Mouse (Mus musculus): ENCODE results near the gene Mroh2a.
A peak's percentile ranks its signal among the peaks of the same experiment; 100 is the strongest.

The Mroh2a gene

DNA sequence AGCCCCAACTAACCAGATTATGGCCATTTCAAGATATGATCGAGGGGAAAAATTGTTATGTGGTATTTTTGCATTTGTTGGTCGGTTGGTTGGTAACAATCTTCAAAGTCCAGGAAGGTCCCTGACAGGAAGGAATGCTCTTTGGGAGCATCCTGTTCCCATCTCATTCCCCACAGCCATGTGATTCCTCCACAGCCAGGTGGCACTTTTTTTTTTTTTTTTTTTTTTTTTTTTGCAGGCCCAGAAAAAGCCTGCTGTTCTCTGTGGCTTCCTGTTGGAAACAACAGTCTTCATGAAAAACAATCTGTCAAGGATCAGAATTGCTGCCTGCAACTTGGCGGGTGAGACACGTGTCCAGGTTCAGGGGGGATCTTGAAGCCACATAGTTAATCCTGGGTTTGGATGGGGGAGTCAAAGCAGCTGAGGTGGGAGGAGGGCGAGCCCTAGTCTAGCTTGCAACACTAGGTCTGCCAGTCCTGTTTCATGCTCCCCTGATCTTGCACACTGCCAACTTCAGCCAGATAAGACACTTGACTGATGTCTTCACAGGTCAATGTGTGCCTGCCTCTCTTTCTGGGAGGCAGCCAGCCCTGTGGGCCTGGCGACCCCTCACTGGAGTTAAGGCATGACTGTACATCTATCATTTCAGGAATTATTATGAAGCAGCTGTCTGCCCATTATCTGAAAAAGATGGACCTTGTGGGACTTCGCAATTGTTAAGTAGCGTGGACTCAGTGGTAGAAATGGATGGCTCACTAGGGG lies 32.3 kb downstream of the Mroh2a start:
- DNase-seq (ENCODE audit: low read depth) = peak; percentile 34

DNA sequence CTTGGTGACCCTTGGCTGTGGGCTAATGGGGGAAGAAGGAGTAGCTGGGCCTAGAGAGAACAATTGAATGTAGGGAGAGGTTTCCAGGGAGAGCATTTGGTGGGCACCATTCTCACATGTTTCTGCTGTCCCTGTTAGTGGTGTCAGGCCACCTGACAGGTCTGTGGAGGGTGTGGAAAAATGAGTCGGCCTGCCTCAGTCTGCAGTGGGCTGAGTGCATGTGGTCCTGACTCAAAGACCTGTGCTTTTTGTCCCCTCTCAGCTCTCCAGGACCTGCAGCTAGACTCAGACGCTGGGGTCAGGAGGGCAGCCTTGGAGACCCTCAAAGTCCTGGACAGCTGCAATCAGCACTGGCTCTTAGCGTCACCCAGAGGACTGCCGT lies 32.8 kb downstream of the Mroh2a start:
- DNase-seq (ENCODE audit: low read depth) = no peak

DNA sequence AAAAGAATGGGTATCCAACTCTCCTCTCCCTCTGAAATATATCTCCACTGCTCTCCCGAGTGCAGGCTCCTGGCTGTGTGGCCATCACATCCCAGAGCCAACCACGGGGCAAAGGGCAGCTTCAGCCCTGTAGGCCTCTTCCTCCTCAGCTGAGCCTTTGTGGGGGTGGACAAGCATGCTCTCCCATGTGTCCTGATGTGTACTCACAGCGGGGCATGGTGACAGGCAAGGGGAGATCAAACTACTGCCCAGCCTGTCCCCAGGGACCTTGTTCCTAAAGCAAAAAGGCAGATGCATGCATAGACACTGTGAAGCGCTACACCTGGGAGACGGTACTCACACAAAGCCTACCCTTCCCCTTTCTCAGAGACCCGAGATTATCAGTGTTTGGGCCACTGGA lies 33.3 kb downstream of the Mroh2a start:
- DNase-seq (ENCODE audit: low read depth) = peak; percentile 26

GRCm38 (mm10) chr1:88260604-88261377 lies 34.0 kb downstream of the Mroh2a start:
- peak; percentile 32 for DNase-seq (ENCODE audit: low read depth)

DNA sequence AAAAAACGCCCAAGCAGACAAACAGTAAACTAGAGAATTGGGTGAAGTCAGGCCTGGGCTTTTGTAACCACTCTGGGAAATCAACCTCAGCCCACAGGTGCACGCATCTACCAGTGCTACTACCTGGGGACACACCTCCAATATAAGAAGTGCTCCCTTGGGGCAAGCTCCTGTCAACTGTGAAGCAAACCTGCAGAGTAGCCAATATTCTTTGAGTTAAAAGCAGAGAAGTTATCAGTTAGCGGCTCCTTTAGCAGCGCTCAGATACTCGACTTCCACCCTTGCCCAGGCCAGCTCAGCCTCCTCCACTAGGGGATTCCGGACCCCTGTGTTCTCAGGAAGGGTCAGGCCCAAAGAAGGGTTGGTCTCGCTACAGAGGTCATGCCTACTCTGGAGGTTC lies 34.9 kb downstream of the Mroh2a start:
- DNase-seq (ENCODE audit: low read depth) = peak; percentile 31

- peak; percentile 38 for DNase-seq (ENCODE audit: low read depth)
Measured at GRCm38 (mm10) chr1:88262255-88262654, 35.5 kb downstream of the Mroh2a start.

- DNase-seq (ENCODE audit: low read depth) = no peak
Measured at GRCm38 (mm10) chr1:88262961-88263360, 36.2 kb downstream of the Mroh2a start.

DNA sequence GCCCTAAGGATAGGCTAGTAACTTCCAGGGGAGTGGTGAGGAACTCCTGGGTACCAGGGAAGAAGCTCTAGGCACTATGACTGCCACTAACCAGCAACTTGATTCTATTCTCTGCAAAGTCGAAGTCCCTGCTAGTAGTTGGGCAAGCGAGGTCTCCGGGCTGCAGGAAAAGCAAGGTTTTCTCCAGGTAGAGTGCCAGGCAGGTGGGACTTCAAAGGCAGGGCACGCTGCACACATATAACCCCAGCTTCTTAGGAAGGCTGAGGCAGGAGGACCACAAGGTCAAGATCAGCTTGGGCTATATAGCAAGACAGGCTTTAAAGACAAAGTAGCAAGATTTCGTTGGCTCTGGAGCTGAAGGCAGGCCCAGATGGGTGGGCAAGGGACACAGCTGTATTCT lies 37.0 kb downstream of the Mroh2a start:
- DNase-seq (ENCODE audit: low read depth) = no peak

- peak; percentile 29 for DNase-seq (ENCODE audit: low read depth)
Measured at GRCm38 (mm10) chr1:88264237-88264868, 37.6 kb downstream of the Mroh2a start.

GRCm38 (mm10) chr1:88264869-88265240 lies 38.1 kb downstream of the Mroh2a start:
- no peak for DNase-seq (ENCODE audit: low read depth)

DNA sequence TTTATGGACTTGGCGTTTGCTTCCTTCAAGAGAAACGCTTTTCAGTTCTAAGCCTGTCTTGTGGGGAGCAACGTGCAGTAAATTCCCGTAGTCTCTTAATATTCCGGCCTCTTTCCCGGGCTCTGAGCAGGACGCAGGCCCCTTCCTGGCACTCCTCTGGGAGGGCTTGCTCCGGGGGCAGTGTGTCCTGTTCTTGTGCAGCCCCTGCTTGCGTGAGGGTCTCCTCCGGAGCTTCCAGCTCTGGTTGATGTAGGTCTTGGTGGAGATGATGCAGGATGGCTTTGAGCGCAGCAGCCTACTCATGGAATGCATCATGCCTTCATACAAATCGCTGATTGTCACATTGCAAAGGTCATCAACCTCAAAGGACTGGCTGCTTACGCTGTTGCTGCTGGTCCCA lies 39.3 kb downstream of the Mroh2a start:
- DNase-seq (ENCODE audit: low read depth) = no peak

GRCm38 (mm10) chr1:88267489-88267888 lies 40.7 kb downstream of the Mroh2a start:
- DNase-seq (ENCODE audit: low read depth) = no peak

DNA sequence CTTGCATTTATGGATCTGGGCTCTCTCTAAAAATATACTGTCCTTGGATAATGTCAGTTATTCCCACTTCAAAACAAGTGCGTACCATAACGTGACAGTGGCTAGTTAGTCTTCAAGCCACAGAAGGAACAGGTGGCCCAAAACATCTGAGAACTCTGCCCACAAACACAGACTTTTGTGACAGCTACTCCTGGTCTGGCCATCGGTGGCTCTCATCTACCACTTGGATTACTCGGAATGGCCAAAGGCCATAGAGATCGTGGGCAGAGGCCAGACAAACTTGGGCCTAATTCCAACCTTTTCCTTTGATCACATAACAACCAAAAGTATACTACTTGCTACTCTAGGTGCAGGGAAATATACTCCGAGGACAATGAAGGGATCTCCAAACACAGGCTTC lies 41.3 kb downstream of the Mroh2a start:
- DNase-seq (ENCODE audit: low read depth) = no peak

GRCm38 (mm10) chr1:88269539-88270309 lies 42.9 kb downstream of the Mroh2a start:
- DNase-seq (ENCODE audit: low read depth) = no peak

- DNase-seq (ENCODE audit: low read depth) = no peak
Measured at GRCm38 (mm10) chr1:88272851-88273250, 46.1 kb downstream of the Mroh2a start.

- no peak for DNase-seq (ENCODE audit: low read depth)
Measured at GRCm38 (mm10) chr1:88273326-88273725, 46.5 kb downstream of the Mroh2a start.

GRCm38 (mm10) chr1:88273832-88274231 lies 47.0 kb downstream of the Mroh2a start:
- no peak for DNase-seq (ENCODE audit: low read depth)

DNA sequence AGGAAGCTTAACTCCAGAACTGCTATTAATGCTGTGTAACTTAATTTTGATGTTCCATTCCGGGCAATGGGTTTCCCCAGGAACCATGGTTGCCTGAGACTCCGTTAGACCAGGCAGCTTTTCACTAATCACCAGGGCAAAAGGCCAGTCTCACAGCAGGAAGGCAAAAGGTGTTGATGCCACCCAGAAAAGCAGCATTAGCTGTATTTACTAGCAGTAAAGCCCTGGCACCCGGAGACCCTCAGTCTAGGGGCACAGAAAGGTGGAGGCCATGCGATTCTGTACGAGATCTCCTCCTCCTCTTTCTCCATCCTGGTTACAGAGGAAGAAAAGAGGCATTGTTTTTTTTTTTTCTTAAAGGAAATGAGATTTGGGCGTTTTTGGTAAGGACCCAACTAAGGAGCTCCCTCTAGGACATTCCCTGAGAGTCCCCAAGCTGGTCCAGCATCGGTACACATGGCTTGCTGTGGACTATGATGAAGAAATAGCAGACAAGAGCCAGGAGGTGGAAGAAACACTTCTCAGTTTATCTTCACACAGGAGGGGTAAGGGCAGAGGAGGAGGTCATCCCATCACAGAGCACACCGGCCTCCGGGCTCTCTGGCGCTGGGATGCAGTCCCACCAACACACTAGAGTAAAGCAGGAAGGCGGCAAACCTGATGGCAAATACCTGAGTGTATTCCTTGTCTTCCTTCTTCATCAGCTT lies 47.7 kb downstream of the Mroh2a start:
- no peak for DNase-seq (ENCODE audit: low read depth)

DNA sequence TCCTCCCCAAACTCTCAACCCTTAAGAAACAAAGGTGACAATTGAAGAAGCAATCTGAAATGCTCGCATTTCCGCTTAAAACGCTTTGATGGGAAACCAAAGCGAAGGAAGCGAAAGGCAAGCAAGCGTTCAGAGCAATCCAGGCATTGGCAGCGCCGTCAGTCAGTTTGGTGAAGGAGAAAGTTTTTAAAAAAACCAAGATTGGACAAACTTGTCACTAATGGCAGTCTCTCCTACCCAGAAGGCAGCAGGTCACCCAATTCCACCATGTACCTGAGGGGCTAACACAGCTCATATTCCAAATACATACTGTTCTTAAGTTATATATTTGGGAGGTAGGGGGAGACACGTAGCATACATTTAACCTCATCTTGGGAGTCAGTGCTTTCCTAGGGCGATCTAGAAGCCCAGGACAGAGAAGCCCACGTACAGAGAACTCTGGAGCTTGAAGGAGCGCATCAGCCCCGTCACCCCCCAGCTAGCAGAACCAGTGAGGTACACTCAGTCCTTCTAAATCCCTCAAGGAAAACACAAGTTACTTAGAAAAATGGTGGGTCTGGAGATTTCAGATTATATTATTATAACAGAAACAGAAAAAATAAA lies 48.4 kb downstream of the Mroh2a start:
- DNase-seq (ENCODE audit: low read depth) = no peak

GRCm38 (mm10) chr1:88275698-88276523 lies 49.1 kb downstream of the Mroh2a start:
- DNase-seq (ENCODE audit: low read depth) = no peak

Data from induced T-regulatory cell, adult 2 months (primary cell).